ENCODE assay signal across 9 mouse cellular contexts in the genomic region with DNA sequence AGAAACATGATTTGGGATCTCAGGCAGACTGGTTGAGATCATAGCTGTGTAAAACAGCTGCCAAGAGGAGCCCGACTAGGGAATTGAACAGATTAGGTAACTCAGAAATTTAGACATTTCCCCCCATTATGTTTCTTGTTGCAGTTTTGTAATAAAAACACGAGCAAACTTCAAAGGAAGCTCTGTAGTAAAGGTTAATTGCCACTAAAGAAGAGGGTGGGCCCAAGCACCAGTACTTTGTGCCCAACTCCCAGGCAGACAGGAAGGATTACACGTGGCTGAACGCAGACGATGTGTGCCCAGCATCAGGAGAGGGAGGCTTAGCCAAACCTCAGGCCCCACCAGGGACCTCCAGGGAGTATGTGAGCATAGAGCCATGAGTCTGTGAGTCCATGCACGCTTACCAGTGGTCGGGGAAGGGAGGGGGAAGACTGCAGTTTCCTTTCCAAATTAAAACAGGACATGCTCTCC.
DNase-seq lines count a peak whose midpoint lies in the region; ATAC-seq lines count a peak whose summit lies in the region.
"Had no signal": no experiment of that assay in that cellular context is flagged by ENCODE, and none has a peak within 500 bp of the region (broad histone marks: within the 10 kb centered on the region; RNA-seq: fewer than 3 reads in every experiment).

No protein-coding gene starts in this region.

- H3K4me3 ChIP-seq in neural tube, embryonic 15.5 days (replicated peaks) = no peak overlapping the region

- H3K4me1 ChIP-seq in neural tube, embryonic 15.5 days = peaks cover 6% of the 10 kb centered on the region; the same call in 1 of the 2 replicates

- intact Hi-C loops in heart, postnatal 14 days (cut with DNase I) = loop anchor here (2.0 to 10.0 kb wide), 2 partner anchors 230 to 264 kb away; no protein-coding TSS in a partner anchor

- no peaks in the 10 kb centered on the region for H3K36me3 ChIP-seq in neural tube, embryonic 15.5 days

- H3K4me2 ChIP-seq in neural tube, embryonic 15.5 days = no peak overlapping the region

- H3K9ac ChIP-seq in neural tube, embryonic 15.5 days (replicated peaks) = no peak overlapping the region
- H3K9ac ChIP-seq: liver, embryonic 14.5 days had no signal

- no peaks in the 10 kb centered on the region for H3K9me3 ChIP-seq in neural tube, embryonic 15.5 days (replicated peaks)

- no peaks in the 10 kb centered on the region for H3K27me3 ChIP-seq in neural tube, embryonic 15.5 days (replicated peaks)

- no peak for ATAC-seq in neural tube, embryonic 15.5 days (ENCODE audit: low FRiP score)
- ATAC-seq in erythroid progenitor cell, adult 5-6 weeks (replicated peaks; ENCODE audit: low FRiP score, poor library complexity, severe bottlenecking) = no peak

- peak; percentile 24 for DNase-seq in adrenal gland, adult 2 months
- no peak for DNase-seq in adrenal gland, postnatal 4 days (ENCODE audit: low spot score in 2 of 2)
- peak; percentile 18 for DNase-seq in 3T3-L1 (ENCODE audit: low read depth, low spot score)
- peak; percentile 11 for DNase-seq in gastrocnemius, postnatal 10 days
- DNase-seq in heart, postnatal 14 days = peak; percentile 48 to 53
- no peak for DNase-seq in thymus, postnatal 10 days (ENCODE audit: low spot score in 2 of 2)

- 34% methylated on average over 7 of the region's 7 CpGs for WGBS in neural tube, embryonic 15.5 days

- no peak overlapping the region for H3K27ac ChIP-seq in neural tube, embryonic 15.5 days (replicated peaks)
- H3K27ac ChIP-seq: liver, embryonic 14.5 days had no signal

Comparison
In these comparisons a context has a peak if more than half of its experiments do, and no peak if none do; other contexts are left out.
1. DNase-seq: peak in adrenal gland, adult 2 months (single experiment), 3T3-L1 (single experiment), gastrocnemius, postnatal 10 days (single experiment) and heart, postnatal 14 days (2 of 2); none in adrenal gland, postnatal 4 days (0 of 2) and thymus, postnatal 10 days (0 of 2).